Mouse (Mus musculus): ENCODE results near the gene Cebpg.

Gene Cebpg

GRCm38 (mm10) chr7:35054286-35054685 is 2.1 kb downstream of the Cebpg start:
- WGBS, result 62% methylated on average over 1 of the region's 1 CpGs

GRCm38 (mm10) chr7:35053161-35053560 is 3.2 kb downstream of the Cebpg start:
- WGBS, result 77% methylated on average over 3 of the region's 3 CpGs

GRCm38 (mm10) chr7:35050540-35050939 is 5.8 kb downstream of the Cebpg start:
- WGBS, result 75% methylated on average over 12 of the region's 12 CpGs

GRCm38 (mm10) chr7:35046091-35046490 is 10.3 kb downstream of the Cebpg start:
- WGBS, result 91% methylated on average over 4 of the region's 4 CpGs

- WGBS, result 69% methylated on average over 2 of the region's 2 CpGs
Observed at GRCm38 (mm10) chr7:35044719-35045118, 11.7 kb downstream of the Cebpg start.

GRCm38 (mm10) chr7:35043266-35043817 is 13.0 kb downstream of the Cebpg start:
- 92% methylated on average over 10 of the region's 10 CpGs for WGBS

GRCm38 (mm10) chr7:35042759-35043217 is 13.6 kb downstream of the Cebpg start:
- 69% methylated on average over 5 of the region's 5 CpGs for WGBS

GRCm38 (mm10) chr7:35041286-35042208 is 14.8 kb downstream of the Cebpg start:
- WGBS, result 59% methylated on average over 2 of the region's 2 CpGs

GRCm38 (mm10) chr7:35040176-35040972 is 16.0 kb downstream of the Cebpg start:
- 90% methylated on average over 9 of the region's 9 CpGs for WGBS

GRCm38 (mm10) chr7:35037408-35037807 is 19.0 kb downstream of the Cebpg start:
- WGBS, result 91% methylated on average over 6 of the region's 6 CpGs

GRCm38 (mm10) chr7:35036266-35036731 is 20.1 kb downstream of the Cebpg start:
- 44% methylated on average over 5 of the region's 5 CpGs for WGBS

- 87% methylated on average over 4 of the region's 4 CpGs for WGBS
Observed at GRCm38 (mm10) chr7:35035565-35035964, 20.8 kb downstream of the Cebpg start.

GRCm38 (mm10) chr7:35035141-35035553 is 21.2 kb downstream of the Cebpg start:
- WGBS, result 68% methylated on average over 6 of the region's 6 CpGs

- WGBS, result 54% methylated on average over 6 of the region's 6 CpGs
Observed at GRCm38 (mm10) chr7:35030567-35030966, 25.8 kb downstream of the Cebpg start.

- WGBS, result 88% methylated on average over 3 of the region's 3 CpGs
Observed at GRCm38 (mm10) chr7:35029648-35030047, 26.7 kb downstream of the Cebpg start.

GRCm38 (mm10) chr7:35029228-35029627 is 27.1 kb downstream of the Cebpg start:
- 95% methylated on average over 5 of the region's 5 CpGs for WGBS

- WGBS, result 62% methylated on average over 16 of the region's 16 CpGs
Observed at GRCm38 (mm10) chr7:35028559-35028958, 27.8 kb downstream of the Cebpg start.

GRCm38 (mm10) chr7:35027801-35028420 is 28.5 kb downstream of the Cebpg start:
- WGBS, result 28% methylated on average over 9 of the region's 9 CpGs

- WGBS, result 36% methylated on average over 3 of the region's 3 CpGs
Observed at GRCm38 (mm10) chr7:35026838-35027291, 29.5 kb downstream of the Cebpg start.

- WGBS, result 75% methylated on average over 4 of the region's 4 CpGs
Observed at GRCm38 (mm10) chr7:35026276-35026630, 30.1 kb downstream of the Cebpg start.

Data from cerebral cortex, adult 2 months (tissue).